Mouse (Mus musculus) stomach, postnatal 0 days (tissue): ENCODE results near the gene Hmx3. TPM values are rescaled to one million over a fixed set of nuclear protein-coding genes. Genes with fewer than 3 reads are reported as not detected.

Source experiments
- ATAC-seq: fragments of 200-750 bp; cut with Nextera tagmentation; 2 replicates; pipeline ENCODE4 v1.8.0; 2017; ENCODE audit not compliant: low FRiP score, low TSS enrichment
- DNase-seq: peaks from one replicate; pipeline ENCODE4 v3.0.0-alpha.2; 2016; ENCODE audit warnings: low spot score
- H3K27ac ChIP-seq: fragments of 300-500 bp; sonication (generic); replicated peaks from 2 replicates; pipeline ENCODE4 v1.5.1; 2014; ENCODE audit warnings: mild to moderate bottlenecking, control low read depth
- H3K27me3 ChIP-seq: fragments of 300-500 bp; sonication (generic); 2 replicates; pipeline ENCODE4 v1.6.1; 2014; ENCODE audit warnings: low read length; ENCODE audit not compliant: control insufficient read depth, insufficient read depth
- H3K36me3 ChIP-seq: fragments of 300-500 bp; sonication (generic); 2 replicates; pipeline ENCODE4 v1.6.1; 2014; ENCODE audit warnings: low read length, mixed read lengths; ENCODE audit not compliant: control insufficient read depth, insufficient read depth
- H3K4me1 ChIP-seq: fragments of 300-500 bp; sonication (generic); replicated peaks from 2 replicates; pipeline ENCODE4 v1.6.1; 2014; ENCODE audit warnings: antibody characterized with exemption; ENCODE audit not compliant: control insufficient read depth, insufficient read depth
- H3K4me2 ChIP-seq: fragments of 300-500 bp; sonication (generic); replicated peaks from 2 replicates; pipeline ENCODE4 v1.6.1; 2014; ENCODE audit warnings: low read depth, mild to moderate bottlenecking, control low read depth, moderate library complexity
- H3K4me3 ChIP-seq: fragments of 300-500 bp; sonication (generic); 2 replicates; pipeline ENCODE4 v1.5.1; 2014; ENCODE audit warnings: low read depth, low read length, control low read depth
- H3K9ac ChIP-seq: fragments of 300-500 bp; sonication (generic); 2 replicates; pipeline ENCODE4 v1.6.1; 2014; ENCODE audit warnings: mild to moderate bottlenecking, low read length, control low read depth, mixed read lengths
- H3K9me3 ChIP-seq: fragments of 300-500 bp; sonication (generic); 2 replicates; pipeline ENCODE4 v1.6.1; 2016; ENCODE audit warnings: low read length; ENCODE audit not compliant: control insufficient read depth
- CTCF ChIP-seq: IDR thresholded peaks from 2 replicates; pipeline ENCODE4 v1.5.1; 2016; ENCODE audit warnings: antibody characterized with exemption, low read depth, mild to moderate bottlenecking, moderate library complexity
- EP300 ChIP-seq: optimal IDR thresholded peaks from 2 replicates; pipeline ENCODE3; 2016; ENCODE audit warnings: antibody characterized with exemption
- WGBS: fragments of 180-500 bp; shearing (Covaris S2); extraction: QIAGEN DNeasy Blood & Tissue Kit; methylation state at CpG from one replicate; pipeline ENCODE4 v1.1.7; 2014; 5-methylcytosine and 5-hydroxymethylcytosine counted together
- polyA plus RNA-seq: library from polyadenylated mRNA; unstranded; fragments of >200 nt; fragmentation: Nextera tagmentation; extraction: Ambion mirVana; gene quantifications from 2 replicates; pipeline ENCODE4 v1.2.1, GENCODE M21; 2015

Gene Hmx3
- polyA plus RNA-seq, 1 experiment from 2014 or later = 1.1 TPM

DNA sequence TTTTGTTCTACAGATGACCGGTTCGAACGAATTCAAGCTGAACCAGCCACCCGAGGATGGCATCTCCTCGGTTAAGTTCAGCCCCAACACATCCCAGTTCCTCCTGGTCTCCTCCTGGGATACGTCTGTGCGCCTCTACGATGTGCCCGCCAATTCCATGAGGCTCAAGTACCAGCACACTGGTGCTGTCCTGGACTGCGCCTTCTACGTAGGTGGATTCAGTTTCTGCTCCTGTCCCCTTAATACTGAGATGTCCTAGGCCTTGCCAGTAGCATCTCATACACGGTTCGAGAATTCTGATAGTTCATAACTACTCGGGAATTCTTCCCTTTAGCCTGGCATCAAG lies 18.0 kb downstream of the Hmx3 start:
- 1% methylated on average over 14 of the region's 14 CpGs for WGBS
- peak overlapping the region; percentile 84 for H3K27ac ChIP-seq
- peak; percentile 33; the same call in 1 of the 2 replicates for ATAC-seq

DNA sequence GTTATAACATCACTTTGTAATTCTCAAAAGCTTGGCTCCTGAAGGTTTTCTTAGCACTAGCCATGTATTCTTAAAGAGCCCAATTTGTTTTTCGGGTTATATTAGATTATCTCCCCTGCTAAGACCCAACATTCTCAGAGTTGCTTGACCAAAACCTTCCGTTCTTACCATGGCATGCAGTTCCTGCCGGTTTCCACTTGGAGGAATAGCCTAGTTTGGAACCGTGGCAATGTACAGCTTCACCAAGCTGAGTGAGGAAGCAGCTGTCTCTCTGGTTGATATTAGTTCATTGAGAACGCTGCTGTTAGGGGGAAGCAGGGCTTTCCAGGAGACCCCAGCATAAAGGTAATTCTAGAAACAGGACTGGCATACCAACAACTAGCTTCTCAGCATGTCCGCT lies 32.6 kb downstream of the Hmx3 start:
- Histone ChIP-seq H3K36me3 (peaks cover 13% of the 10 kb centered on the region; the same call in 1 of the 2 replicates), H3K4me2 (no peak overlapping the region), H3K27me3 (no peaks in the 10 kb centered on the region), H3K9me3 (no peaks in the 10 kb centered on the region), H3K27ac (no peak overlapping the region), H3K4me1 (no peaks in the 10 kb centered on the region), H3K4me3 (no peak overlapping the region), H3K9ac (no peak overlapping the region)
- 77% methylated on average over 6 of the region's 6 CpGs for WGBS
- DNase-seq (no peak), ATAC-seq (no peak)
- TF ChIP-seq EP300 (no peak), CTCF (no peak)

More for the DNA sequence above, 18.0 kb downstream of the Hmx3 start:
- no peak for DNase-seq
- Histone ChIP-seq H3K4me1 (no peaks in the 10 kb centered on the region), H3K27me3 (peaks cover 9% of the 10 kb centered on the region; the same call in 1 of the 2 replicates), H3K4me2 (peak overlapping the region; percentile 78), H3K4me3 (peak overlapping the region; percentile 88), H3K9ac (peak overlapping the region; percentile 87), H3K36me3 (no peaks in the 10 kb centered on the region; the same call in 1 of the 2 replicates), H3K9me3 (no peaks in the 10 kb centered on the region)
- TF ChIP-seq EP300 = no peak
- TF ChIP-seq CTCF = no peak

DNA sequence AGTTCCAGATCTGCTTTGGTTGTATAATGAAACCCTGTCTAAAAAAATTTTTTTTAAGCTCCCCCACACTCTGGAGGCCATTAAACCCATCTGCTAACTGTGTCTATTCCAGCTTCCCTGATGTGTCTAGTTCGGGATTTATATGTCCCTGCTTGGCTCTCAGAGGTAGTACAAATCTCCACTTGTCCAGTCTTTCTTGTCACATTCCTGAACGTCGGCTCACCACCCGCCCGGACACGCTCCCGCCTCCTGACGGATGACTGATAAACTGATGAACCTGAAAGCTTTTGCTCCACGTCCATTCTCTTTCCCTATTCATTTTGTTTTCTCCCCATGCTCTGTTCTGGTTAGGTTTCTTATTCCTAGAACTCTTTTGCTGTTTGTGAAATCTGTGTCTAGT lies 39.5 kb downstream of the Hmx3 start:
- DNase-seq (no peak), ATAC-seq (no peak)
- H3K9me3 ChIP-seq = no peaks in the 10 kb centered on the region
- no peak overlapping the region for H3K9ac ChIP-seq
- H3K36me3 ChIP-seq = no peaks in the 10 kb centered on the region
- TF ChIP-seq EP300 = no peak
- TF ChIP-seq CTCF = no peak
- H3K27me3 ChIP-seq = no peaks in the 10 kb centered on the region
- 30% methylated on average over 9 of the region's 9 CpGs for WGBS
- H3K4me3 ChIP-seq = no peak overlapping the region
- no peaks in the 10 kb centered on the region for H3K4me1 ChIP-seq
- H3K27ac ChIP-seq = no peak overlapping the region
- H3K4me2 ChIP-seq = no peak overlapping the region

DNA sequence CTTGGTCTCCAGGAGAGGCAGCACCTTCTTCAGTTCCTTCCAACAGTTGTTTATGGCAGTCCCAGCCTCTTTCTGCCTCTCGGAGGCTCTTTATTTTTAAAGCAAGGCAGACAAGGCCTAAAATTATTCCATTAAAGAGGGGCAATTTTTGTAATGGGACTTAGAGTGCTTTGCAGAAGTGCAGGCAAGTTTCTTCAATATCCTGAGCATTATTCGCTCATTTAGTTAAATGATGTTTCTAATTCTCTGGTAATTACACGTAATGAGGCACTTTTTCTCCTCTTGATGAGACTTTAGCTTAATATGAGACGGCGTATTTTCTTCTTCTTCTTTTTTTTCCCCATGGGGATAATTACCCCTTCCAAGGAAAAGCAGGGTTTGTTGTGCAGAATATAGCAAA lies 42.9 kb downstream of the Hmx3 start:
- Histone ChIP-seq H3K27me3 (no peaks in the 10 kb centered on the region), H3K9me3 (no peaks in the 10 kb centered on the region), H3K36me3 (no peaks in the 10 kb centered on the region), H3K4me2 (no peak overlapping the region), H3K27ac (no peak overlapping the region), H3K4me3 (no peak overlapping the region), H3K4me1 (no peaks in the 10 kb centered on the region), H3K9ac (no peak overlapping the region)
- TF ChIP-seq EP300 (no peak), CTCF (no peak)
- ATAC-seq (no peak), DNase-seq (no peak)
- WGBS = 89% methylated on average over 5 of the region's 5 CpGs

Other genes starting within 250 kb of the Hmx3 start
- 0.06 and 0.10 TPM in 2 replicates for gene Cuzd1, start 220.6 kb upstream of the Hmx3 start, polyA plus RNA-seq
- gene Fam24b, start 213.4 kb upstream of the Hmx3 start, polyA plus RNA-seq = not detected in 2 replicates
- gene Fam24a, start 209.0 kb upstream of the Hmx3 start, polyA plus RNA-seq = not detected in 2 replicates
- gene 2310057M21Rik, start 180.1 kb upstream of the Hmx3 start, polyA plus RNA-seq = 11.5 and 12.8 TPM in 2 replicates
- 50.0 and 52.2 TPM in 2 replicates for gene Pstk, start 171.7 kb upstream of the Hmx3 start, polyA plus RNA-seq
- 6.4 and 6.8 TPM in 2 replicates for gene Ikzf5, start 132.3 kb upstream of the Hmx3 start, polyA plus RNA-seq
- gene Acadsb, start 132.3 kb upstream of the Hmx3 start, polyA plus RNA-seq = 54.5 and 59.1 TPM in 2 replicates
- 0.34 and 0.74 TPM in 2 replicates for gene Hmx2, start 5.9 kb downstream of the Hmx3 start, polyA plus RNA-seq
- gene Bub3, start 17.4 kb downstream of the Hmx3 start, polyA plus RNA-seq = 78.5 and 86.0 TPM in 2 replicates